Mouse (Mus musculus): ENCODE measurements around the gene Foxj3.

DNA sequence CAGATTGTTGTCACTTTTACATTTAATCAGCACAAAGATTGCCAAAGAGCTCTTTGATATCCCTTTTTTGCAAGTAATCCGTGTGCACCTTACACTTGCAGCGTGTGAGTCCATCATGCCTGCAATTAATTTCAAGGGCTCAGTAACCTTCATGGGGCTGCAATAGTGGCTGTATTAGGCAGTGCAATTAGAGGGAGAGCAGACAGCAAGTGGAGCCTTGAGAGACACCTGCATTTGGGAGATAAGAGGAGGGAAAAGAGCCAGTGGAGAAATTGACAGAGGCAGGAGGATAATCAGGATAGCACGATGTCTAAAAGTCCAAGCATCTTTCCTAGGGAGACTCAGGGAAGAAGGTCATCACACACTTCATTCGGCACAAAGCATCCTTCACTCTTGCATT is 13.2 kb upstream of the Foxj3 start:
- no peak for TF ChIP-seq CTCF (IDR thresholded peaks at IDR 0.05; ENCODE audit: borderline replicate concordance, insufficient read depth, low read length)
- no peak for TF ChIP-seq POLR2A (IDR thresholded peaks at IDR 0.05; ENCODE audit: low read depth, low read length)
